Mouse (Mus musculus) hindbrain, postnatal 0 days (tissue): ENCODE data around the gene Kif26b. TPM values are rescaled to one million over a fixed set of nuclear protein-coding genes. Genes with fewer than 3 reads are reported as not detected.
A peak's percentile ranks its signal among the peaks of the same experiment; 100 is the strongest.

Experiments
- ATAC-seq: fragments of 200-750 bp; cut with Nextera tagmentation; 2 replicates; pipeline ENCODE4 v1.8.0; 2017; ENCODE audit warnings: mild to moderate bottlenecking, moderate TSS enrichment, moderate library complexity
- DNase-seq: peaks from one replicate; pipeline ENCODE4 v3.0.0-alpha.2; 2015; ENCODE audit warnings: low spot score
- H3K27ac ChIP-seq: fragments of 300-500 bp; sonication (generic); 2 replicates; pipeline ENCODE4 v1.5.1; 2014; ENCODE audit warnings: mild to moderate bottlenecking
- H3K27me3 ChIP-seq: fragments of 300-500 bp; sonication (generic); 2 replicates; pipeline ENCODE4 v1.6.1; 2014; ENCODE audit warnings: low read length, mixed read lengths; ENCODE audit not compliant: insufficient read depth
- H3K36me3 ChIP-seq: fragments of 300-500 bp; sonication (generic); 2 replicates; pipeline ENCODE4 v1.6.1; 2014; ENCODE audit warnings: low read length, mixed read lengths; ENCODE audit not compliant: insufficient read depth
- H3K4me1 ChIP-seq: fragments of 300-500 bp; sonication (generic); 2 replicates; pipeline ENCODE4 v1.6.1; 2014; ENCODE audit warnings: antibody characterized with exemption, low read length, mixed read lengths; ENCODE audit not compliant: insufficient read depth
- H3K4me2 ChIP-seq: fragments of 300-500 bp; sonication (generic); 2 replicates; pipeline ENCODE4 v1.6.1; 2014; ENCODE audit warnings: low read depth, mild to moderate bottlenecking, low read length, moderate library complexity, mixed read lengths
- H3K4me3 ChIP-seq: fragments of 300-500 bp; sonication (generic); 2 replicates; pipeline ENCODE4 v1.5.1; 2014; ENCODE audit warnings: low read length
- H3K9ac ChIP-seq: fragments of 300-500 bp; sonication (generic); replicated peaks from 2 replicates; pipeline ENCODE4 v1.6.1; 2014; ENCODE audit warnings: mild to moderate bottlenecking, low read length, moderate library complexity, mixed read lengths
- H3K9me3 ChIP-seq: fragments of 300-500 bp; sonication (generic); 2 replicates; pipeline ENCODE4 v1.6.1; 2016; ENCODE audit warnings: low read length, mixed read lengths
- CTCF ChIP-seq: IDR thresholded peaks from 2 replicates; pipeline ENCODE4 v1.5.1; 2016; ENCODE audit warnings: antibody characterized with exemption, control low read depth, low read depth
- WGBS: fragments of 180-500 bp; shearing (Covaris S2); extraction: QIAGEN DNeasy Blood & Tissue Kit; methylation state at CpG from one replicate; pipeline ENCODE4 v1.1.7; 2014; 5-methylcytosine and 5-hydroxymethylcytosine counted together
- polyA plus RNA-seq: library from polyadenylated mRNA; unstranded; fragments of >200 nt; fragmentation: Nextera tagmentation; extraction: Ambion mirVana; gene quantifications from 2 replicates; pipeline ENCODE4 v1.2.1, GENCODE M21; 2015
- total RNA-seq: library from RNA; depleted of rRNA; stranded (reverse); fragments of >200 nt; gene quantifications from 2 replicates; pipeline ENCODE4 v1.2.3, GENCODE M21; 2014

Kif26b gene
- total and polyA plus RNA-seq, 2 experiments from 2014 or later: 5.8 to 59.7 TPM

- peaks cover 3% of the 10 kb centered on the region; the same call in 1 of the 2 replicates for H3K4me1 ChIP-seq
- no peak overlapping the region for H3K4me2 ChIP-seq
- H3K27me3 ChIP-seq: no peaks in the 10 kb centered on the region
- no peak overlapping the region for H3K9ac ChIP-seq
- no peak overlapping the region for H3K27ac ChIP-seq
- ATAC-seq: no peak
- no peak overlapping the region for H3K4me3 ChIP-seq
- 89% methylated on average over 6 of the region's 6 CpGs for WGBS
- no peak for DNase-seq
- H3K36me3 ChIP-seq: no peaks in the 10 kb centered on the region
- no peaks in the 10 kb centered on the region for H3K9me3 ChIP-seq
- TF ChIP-seq CTCF: no peak
Measured at GRCm38 (mm10) chr1:178728256-178728655, 199.3 kb downstream of the Kif26b start.

GRCm38 (mm10) chr1:178730271-178730670 lies 201.3 kb downstream of the Kif26b start:
- ATAC-seq (no peak), DNase-seq (peak; percentile 29)
- no peak for TF ChIP-seq CTCF
- no peaks in the 10 kb centered on the region for H3K9me3 ChIP-seq
- H3K9ac ChIP-seq: no peak overlapping the region
- WGBS: 86% methylated on average over 3 of the region's 3 CpGs
- H3K27me3 ChIP-seq: no peaks in the 10 kb centered on the region
- H3K27ac ChIP-seq: no peak overlapping the region
- no peaks in the 10 kb centered on the region for H3K36me3 ChIP-seq
- no peak overlapping the region for H3K4me3 ChIP-seq
- no peak overlapping the region for H3K4me2 ChIP-seq
- peaks cover 3% of the 10 kb centered on the region; the same call in 1 of the 2 replicates for H3K4me1 ChIP-seq

DNA sequence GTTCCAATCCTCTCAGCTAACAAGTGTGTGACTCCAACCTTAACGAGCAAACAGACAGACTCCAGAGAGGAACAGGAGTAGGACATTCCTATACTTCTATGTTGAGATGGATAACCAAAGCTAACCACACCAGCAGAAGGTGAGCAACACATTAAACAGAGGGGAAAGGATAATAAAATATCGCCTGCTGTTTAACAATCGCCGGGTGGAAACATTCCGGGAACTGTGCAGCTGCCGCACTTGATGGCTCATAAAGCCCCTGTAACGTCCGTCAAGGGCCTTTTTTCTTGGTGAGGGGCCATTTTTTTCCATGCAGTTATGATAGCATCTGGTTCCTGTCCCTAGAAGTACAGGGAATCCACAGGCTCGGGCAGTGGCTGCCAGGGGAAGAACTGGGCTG lies 204.1 kb downstream of the Kif26b start:
- Histone ChIP-seq H3K4me1 (peaks cover 3% of the 10 kb centered on the region; the same call in 1 of the 2 replicates), H3K4me3 (no peak overlapping the region), H3K9me3 (no peaks in the 10 kb centered on the region), H3K9ac (no peak overlapping the region), H3K27ac (no peak overlapping the region), H3K36me3 (no peaks in the 10 kb centered on the region), H3K27me3 (no peaks in the 10 kb centered on the region), H3K4me2 (no peak overlapping the region)
- ATAC-seq (no peak), DNase-seq (no peak)
- TF ChIP-seq CTCF: no peak
- WGBS: 56% methylated on average over 9 of the region's 9 CpGs

GRCm38 (mm10) chr1:178734576-178734975 lies 205.7 kb downstream of the Kif26b start:
- H3K9ac ChIP-seq: no peak overlapping the region
- no peak overlapping the region for H3K4me2 ChIP-seq
- H3K27ac ChIP-seq: no peak overlapping the region
- 80% methylated on average over 4 of the region's 4 CpGs for WGBS
- no peaks in the 10 kb centered on the region for H3K9me3 ChIP-seq
- no peaks in the 10 kb centered on the region for H3K27me3 ChIP-seq
- ATAC-seq (no peak), DNase-seq (no peak)
- TF ChIP-seq CTCF: no peak
- peaks cover 3% of the 10 kb centered on the region; the same call in 1 of the 2 replicates for H3K4me1 ChIP-seq
- H3K36me3 ChIP-seq: no peaks in the 10 kb centered on the region
- H3K4me3 ChIP-seq: no peak overlapping the region

DNA sequence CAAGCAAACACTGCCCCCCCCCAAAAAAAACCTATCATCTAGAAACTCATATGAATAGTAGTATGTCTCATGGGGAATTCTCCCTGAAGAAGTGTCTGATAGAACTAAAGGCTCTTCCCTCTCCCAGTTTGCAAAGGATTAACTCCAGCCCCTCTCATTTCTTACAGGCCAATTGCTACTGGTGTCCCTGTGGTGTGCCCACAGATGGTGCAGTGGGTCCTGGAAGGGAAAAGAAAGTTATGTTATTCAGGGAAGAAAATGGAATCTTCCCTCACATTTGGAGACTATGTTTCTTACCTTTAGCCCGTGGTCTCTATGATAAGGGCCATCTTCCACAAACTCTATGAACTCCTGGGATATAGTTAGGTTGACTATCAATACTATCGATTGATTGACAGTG lies 208.0 kb downstream of the Kif26b start:
- DNase-seq (peak; percentile 27), ATAC-seq (no peak)
- Histone ChIP-seq H3K27me3 (no peaks in the 10 kb centered on the region), H3K4me1 (peaks cover 3% of the 10 kb centered on the region; the same call in 1 of the 2 replicates), H3K9ac (no peak overlapping the region), H3K36me3 (no peaks in the 10 kb centered on the region), H3K27ac (no peak overlapping the region), H3K9me3 (no peaks in the 10 kb centered on the region), H3K4me3 (no peak overlapping the region), H3K4me2 (no peak overlapping the region)
- TF ChIP-seq CTCF: no peak
- WGBS: 91% methylated on average over 2 of the region's 2 CpGs

DNA sequence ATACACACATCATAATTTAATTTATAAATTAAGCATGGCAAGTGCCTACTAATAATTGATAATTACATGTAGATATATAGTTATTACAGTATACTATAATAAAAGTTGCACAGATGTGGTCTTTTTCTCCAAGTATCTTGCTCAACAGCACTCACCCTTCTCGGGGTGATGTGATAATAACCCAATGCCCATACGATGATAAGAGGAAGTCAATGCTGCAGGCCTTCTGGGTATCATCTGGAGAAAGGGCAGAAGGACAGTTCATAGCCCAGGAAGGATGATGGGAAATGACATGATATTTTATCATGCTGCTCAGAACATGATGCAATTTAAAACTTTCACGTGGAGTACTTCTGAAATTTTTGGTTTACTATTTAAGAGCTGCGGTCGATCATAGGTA lies 214.9 kb downstream of the Kif26b start:
- H3K9me3 ChIP-seq: no peaks in the 10 kb centered on the region
- no peaks in the 10 kb centered on the region; the same call in 1 of the 2 replicates for H3K4me1 ChIP-seq
- WGBS: 91% methylated on average over 5 of the region's 5 CpGs
- H3K27ac ChIP-seq: no peak overlapping the region
- H3K4me3 ChIP-seq: no peak overlapping the region
- no peaks in the 10 kb centered on the region for H3K36me3 ChIP-seq
- no peak for TF ChIP-seq CTCF
- no peaks in the 10 kb centered on the region for H3K27me3 ChIP-seq
- no peak overlapping the region for H3K4me2 ChIP-seq
- no peak overlapping the region for H3K9ac ChIP-seq
- DNase-seq (no peak), ATAC-seq (no peak)

DNA sequence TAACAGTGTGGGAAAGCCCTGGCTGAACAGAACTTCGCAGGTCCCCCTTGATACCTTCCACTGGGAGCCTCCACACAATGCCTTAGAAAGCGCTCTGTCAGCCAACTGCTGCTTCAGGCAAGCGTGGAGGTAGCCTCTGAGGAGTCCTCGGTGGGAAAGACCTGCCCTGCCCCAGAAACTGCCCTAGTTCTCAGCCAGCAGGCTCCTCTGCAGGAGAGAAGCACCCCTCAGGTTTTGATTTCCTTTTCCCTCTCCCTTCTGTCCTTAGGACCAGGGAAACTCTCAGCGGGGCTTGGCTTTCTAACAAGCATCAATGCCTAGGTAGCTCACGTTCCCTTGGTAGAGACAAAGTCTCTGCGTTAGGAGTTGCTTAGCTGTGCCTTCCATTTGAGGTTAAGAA lies 215.6 kb downstream of the Kif26b start:
- no peaks in the 10 kb centered on the region for H3K9me3 ChIP-seq
- TF ChIP-seq CTCF: no peak
- H3K4me1 ChIP-seq: no peaks in the 10 kb centered on the region; the same call in 1 of the 2 replicates
- no peaks in the 10 kb centered on the region for H3K27me3 ChIP-seq
- H3K27ac ChIP-seq: no peak overlapping the region
- ATAC-seq (no peak), DNase-seq (no peak)
- no peaks in the 10 kb centered on the region for H3K36me3 ChIP-seq
- H3K9ac ChIP-seq: no peak overlapping the region
- no peak overlapping the region for H3K4me3 ChIP-seq
- no peak overlapping the region for H3K4me2 ChIP-seq
- WGBS: 55% methylated on average over 7 of the region's 7 CpGs
